Mouse (Mus musculus) ES-Bruce4 (cell line): ENCODE measurements around the gene Cutc. TPM values are rescaled to one million over a fixed set of nuclear protein-coding genes. Genes with fewer than 3 reads are reported as not detected.

ENCODE experiments used
- H3K27ac ChIP-seq: 2 replicates; pipeline ENCODE4 v1.5.1; 2012; ENCODE audit warnings: low read length, inconsistent platforms; ENCODE audit not compliant: insufficient read depth
- H3K27me3 ChIP-seq: 2 replicates; pipeline ENCODE4 v1.6.1; 2012; ENCODE audit warnings: mild to moderate bottlenecking, low read length, inconsistent platforms; ENCODE audit not compliant: control insufficient read depth, poor library complexity, insufficient read depth, severe bottlenecking
- H3K36me3 ChIP-seq: 2 replicates; pipeline ENCODE4 v1.6.1; 2012; ENCODE audit warnings: inconsistent platforms, mild to moderate bottlenecking, low read length, moderate library complexity; ENCODE audit not compliant: control insufficient read depth, poor library complexity, insufficient read depth, severe bottlenecking
- H3K4me1 ChIP-seq: one replicate; pipeline ENCODE4 v1.8.1; 2011; ENCODE audit warnings: low read length; ENCODE audit not compliant: control insufficient read depth, insufficient read depth
- H3K4me3 ChIP-seq: 2 replicates; pipeline ENCODE4 v1.5.1; 2011; ENCODE audit warnings: low read depth, mild to moderate bottlenecking, low read length
- H3K9ac ChIP-seq: 2 replicates; pipeline ENCODE4 v1.6.1; 2012; ENCODE audit warnings: low read depth, mild to moderate bottlenecking, inconsistent platforms; ENCODE audit not compliant: poor library complexity, severe bottlenecking
- H3K9me3 ChIP-seq: replicated peaks from 2 replicates; pipeline ENCODE4 v1.6.1; 2012; ENCODE audit warnings: mild to moderate bottlenecking, low read length, inconsistent platforms; ENCODE audit not compliant: control insufficient read depth, poor library complexity, insufficient read depth, severe bottlenecking
- CTCF ChIP-seq: IDR thresholded peaks from one replicate; pipeline ENCODE4 v1.8.1; 2011; ENCODE audit warnings: low read depth, low read length
- EP300 ChIP-seq: IDR thresholded peaks from 2 replicates; pipeline ENCODE4 v1.6.1; 2011; ENCODE audit warnings: low read depth, low read length; ENCODE audit not compliant: insufficient read depth
- POLR2A ChIP-seq: IDR thresholded peaks from one replicate; pipeline ENCODE4 v1.8.1; 2011; ENCODE audit warnings: low read length; ENCODE audit not compliant: insufficient read depth
- polyA plus RNA-seq: library from polyadenylated mRNA; stranded (reverse); fragments of >200 nt; gene quantifications from 2 replicates; pipeline ENCODE4 v1.2.4, GENCODE M21; 2011; ENCODE audit warnings: low read depth; ENCODE audit not compliant: missing spikeins, insufficient read depth, insufficient read length

Gene Cutc
- polyA plus RNA-seq, 1 experiment, result 8.0 TPM

- Histone ChIP-seq H3K36me3 (no peaks in the 10 kb centered on the region), H3K27ac (no peak overlapping the region), H3K4me1 (no peaks in the 10 kb centered on the region), H3K9ac (no peak overlapping the region), H3K9me3 (no peaks in the 10 kb centered on the region), H3K27me3 (no peaks in the 10 kb centered on the region; the same call in 1 of the 2 replicates), H3K4me3 (no peak overlapping the region)
- TF ChIP-seq CTCF (no peak), POLR2A (no peak), EP300 (no peak)
These were observed 27.6 kb downstream of the Cutc start for GRCm38 (mm10) chr19:43780391-43780790.

- Histone ChIP-seq H3K9me3 (no peaks in the 10 kb centered on the region), H3K4me1 (no peaks in the 10 kb centered on the region), H3K27me3 (no peaks in the 10 kb centered on the region; the same call in 1 of the 2 replicates), H3K9ac (no peak within 1 kb of the TSS), H3K27ac (no peak within 1 kb of the TSS), H3K4me3 (no peak within 1 kb of the TSS), H3K36me3 (no peaks in the 10 kb centered on the region)
- no peak for TF ChIP-seq CTCF
- TF ChIP-seq POLR2A, result no peak
- TF ChIP-seq EP300, result no peak
These were observed 29.2 kb downstream of the Cutc start, which contains the start of gene Abcc2 for GRCm38 (mm10) chr19:43781980-43782379. Gene Abcc2 (plus strand): TSS chr19:43782192.

- no peaks in the 10 kb centered on the region for H3K9me3 ChIP-seq
- H3K27ac ChIP-seq, result no peak overlapping the region
- H3K4me3 ChIP-seq, result no peak overlapping the region
- TF ChIP-seq EP300, result no peak
- no peak for TF ChIP-seq POLR2A
- no peak for TF ChIP-seq CTCF
- no peaks in the 10 kb centered on the region; the same call in 1 of the 2 replicates for H3K27me3 ChIP-seq
- no peaks in the 10 kb centered on the region for H3K4me1 ChIP-seq
- H3K9ac ChIP-seq, result no peak overlapping the region
- H3K36me3 ChIP-seq, result no peaks in the 10 kb centered on the region
These were observed 32.0 kb downstream of the Cutc start for GRCm38 (mm10) chr19:43784761-43785160.

- Histone ChIP-seq H3K9ac (no peak overlapping the region), H3K9me3 (no peaks in the 10 kb centered on the region), H3K4me3 (no peak overlapping the region), H3K4me1 (no peaks in the 10 kb centered on the region), H3K36me3 (no peaks in the 10 kb centered on the region), H3K27ac (no peak overlapping the region), H3K27me3 (no peaks in the 10 kb centered on the region; the same call in 1 of the 2 replicates)
- TF ChIP-seq EP300, result no peak
- no peak for TF ChIP-seq POLR2A
- TF ChIP-seq CTCF, result no peak
These were observed 33.6 kb downstream of the Cutc start for GRCm38 (mm10) chr19:43786249-43787026.

GRCm38 (mm10) chr19:43789817-43790216 lies 37.0 kb downstream of the Cutc start:
- Histone ChIP-seq H3K4me1 (no peaks in the 10 kb centered on the region), H3K36me3 (no peaks in the 10 kb centered on the region), H3K4me3 (no peak overlapping the region), H3K9ac (no peak overlapping the region), H3K27me3 (no peaks in the 10 kb centered on the region), H3K9me3 (no peaks in the 10 kb centered on the region), H3K27ac (no peak overlapping the region)
- no peak for TF ChIP-seq EP300
- no peak for TF ChIP-seq POLR2A
- TF ChIP-seq CTCF, result no peak

GRCm38 (mm10) chr19:43792537-43792936 lies 39.7 kb downstream of the Cutc start:
- no peak overlapping the region for H3K4me3 ChIP-seq
- no peak overlapping the region for H3K9ac ChIP-seq
- no peak for TF ChIP-seq POLR2A
- TF ChIP-seq CTCF, result no peak
- no peak for TF ChIP-seq EP300
- no peaks in the 10 kb centered on the region for H3K9me3 ChIP-seq
- H3K27me3 ChIP-seq, result no peaks in the 10 kb centered on the region; the same call in 1 of the 2 replicates
- H3K36me3 ChIP-seq, result no peaks in the 10 kb centered on the region
- H3K27ac ChIP-seq, result no peak overlapping the region
- no peaks in the 10 kb centered on the region for H3K4me1 ChIP-seq
